Mouse (Mus musculus) neural tube, embryonic 11.5 days (tissue): ENCODE results near the gene Dnase1l2. TPM values are rescaled to one million over a fixed set of nuclear protein-coding genes. Genes with fewer than 3 reads are reported as not detected.

Experiments used
- ATAC-seq: fragments of 200-750 bp; cut with Nextera tagmentation; 2 replicates; pipeline ENCODE4 v1.8.0; 2017; ENCODE audit warnings: moderate number of reproducible peaks, mild to moderate bottlenecking, moderate TSS enrichment, moderate library complexity; ENCODE audit not compliant: insufficient read depth, low FRiP score, low TSS enrichment
- DNase-seq: peaks from one replicate; pipeline ENCODE4 v3.0.0-alpha.2; 2015; ENCODE audit warnings: low spot score
- H3K27ac ChIP-seq: fragments of 300-500 bp; sonication (generic); 2 replicates; pipeline ENCODE4 v1.5.1; 2014; ENCODE audit warnings: low read depth, mild to moderate bottlenecking, low read length
- H3K27me3 ChIP-seq: fragments of 300-500 bp; sonication (generic); 2 replicates; pipeline ENCODE4 v1.6.1; 2014; ENCODE audit warnings: mild to moderate bottlenecking, low read length, mixed read lengths; ENCODE audit not compliant: control insufficient read depth, insufficient read depth
- H3K36me3 ChIP-seq: fragments of 300-500 bp; sonication (generic); 2 replicates; pipeline ENCODE4 v1.6.1; 2014; ENCODE audit warnings: mild to moderate bottlenecking, low read length, moderate library complexity, mixed read lengths; ENCODE audit not compliant: control insufficient read depth, insufficient read depth
- H3K4me1 ChIP-seq: fragments of 300-500 bp; sonication (generic); 2 replicates; pipeline ENCODE4 v1.6.1; 2014; ENCODE audit warnings: low read length, mixed read lengths; ENCODE audit not compliant: control insufficient read depth, insufficient read depth
- H3K4me2 ChIP-seq: fragments of 300-500 bp; sonication (generic); 2 replicates; pipeline ENCODE4 v1.6.1; 2014; ENCODE audit warnings: low read depth, mild to moderate bottlenecking, moderate library complexity
- H3K4me3 ChIP-seq: fragments of 300-500 bp; sonication (generic); 2 replicates; pipeline ENCODE4 v1.5.1; 2014; ENCODE audit warnings: low read depth, low read length
- H3K9ac ChIP-seq: fragments of 300-500 bp; sonication (generic); 2 replicates; pipeline ENCODE4 v1.6.1; 2014; ENCODE audit warnings: mild to moderate bottlenecking, low read length
- H3K9me3 ChIP-seq: fragments of 300-500 bp; sonication (generic); 2 replicates; pipeline ENCODE4 v1.6.1; 2016; ENCODE audit warnings: low read length; ENCODE audit not compliant: control insufficient read depth
- WGBS: fragments of 180-500 bp; shearing (Covaris S2); extraction: QIAGEN DNeasy Blood & Tissue Kit; methylation state at CpG from one replicate; pipeline ENCODE4 v1.1.7; 2014; 5-methylcytosine and 5-hydroxymethylcytosine counted together
- polyA plus RNA-seq: library from polyadenylated mRNA; unstranded; fragments of >200 nt; fragmentation: Nextera tagmentation; extraction: Ambion mirVana; gene quantifications from 2 replicates; pipeline ENCODE4 v1.2.1, GENCODE M21; 2014

Gene Dnase1l2
- polyA plus RNA-seq, 1 experiment from 2014 or later: 2.1 TPM

DNA sequence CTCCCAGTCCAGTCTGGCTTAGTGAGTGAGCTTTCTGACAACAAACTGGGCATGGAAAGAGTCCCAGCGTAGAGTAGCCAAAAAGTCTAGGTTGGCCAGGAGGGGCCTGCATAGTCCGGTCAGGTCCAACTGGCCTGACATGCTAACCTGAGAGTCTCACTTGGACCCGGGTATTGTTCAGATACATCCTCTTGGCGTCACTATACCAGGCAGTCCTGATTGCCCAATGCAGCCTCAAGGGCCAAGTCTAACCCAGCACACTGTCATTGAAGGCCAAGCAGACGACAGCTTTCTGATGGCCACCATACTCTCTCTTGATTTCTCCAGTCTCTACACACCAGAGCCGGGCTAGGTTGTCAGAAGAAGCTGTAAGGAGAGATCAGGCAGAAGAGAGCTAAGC is 32.7 kb upstream of the Dnase1l2 start:
- Histone ChIP-seq H3K9me3 (no peaks in the 10 kb centered on the region), H3K9ac (no peak overlapping the region), H3K4me1 (peaks cover 20% of the 10 kb centered on the region), H3K27me3 (no peaks in the 10 kb centered on the region), H3K4me3 (no peak overlapping the region), H3K4me2 (no peak overlapping the region), H3K27ac (no peak overlapping the region), H3K36me3 (peaks cover 14% of the 10 kb centered on the region)
- ATAC-seq: no peak
- DNase-seq: no peak
- WGBS: 95% methylated on average over 6 of the region's 6 CpGs

DNA sequence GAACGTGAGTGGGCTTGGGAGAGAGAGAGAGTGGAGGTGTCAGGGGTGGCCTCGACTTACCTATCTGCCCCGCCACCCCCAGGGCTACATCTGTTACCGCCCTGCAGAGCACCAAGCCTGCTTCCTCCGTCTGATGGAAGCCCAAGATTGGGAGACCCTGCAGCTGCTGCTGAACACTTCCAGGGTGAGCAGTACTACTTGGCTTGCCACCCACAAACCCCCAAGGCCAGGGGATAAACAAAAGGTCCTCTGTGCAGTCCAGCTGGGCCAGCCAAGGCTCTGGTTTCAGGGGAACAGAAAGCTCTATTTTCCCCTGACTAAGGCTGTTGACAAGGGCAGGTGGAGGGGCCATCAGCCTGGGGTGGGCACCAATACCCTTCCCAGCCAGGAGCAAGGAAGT is 31.7 kb upstream of the Dnase1l2 start:
- no peak for ATAC-seq
- DNase-seq: no peak
- Histone ChIP-seq H3K9ac (no peak overlapping the region), H3K27me3 (no peaks in the 10 kb centered on the region), H3K27ac (no peak overlapping the region), H3K4me3 (no peak overlapping the region), H3K4me2 (no peak overlapping the region), H3K9me3 (no peaks in the 10 kb centered on the region), H3K4me1 (peaks cover 20% of the 10 kb centered on the region), H3K36me3 (peaks cover 14% of the 10 kb centered on the region)
- 89% methylated on average over 5 of the region's 5 CpGs for WGBS

DNA sequence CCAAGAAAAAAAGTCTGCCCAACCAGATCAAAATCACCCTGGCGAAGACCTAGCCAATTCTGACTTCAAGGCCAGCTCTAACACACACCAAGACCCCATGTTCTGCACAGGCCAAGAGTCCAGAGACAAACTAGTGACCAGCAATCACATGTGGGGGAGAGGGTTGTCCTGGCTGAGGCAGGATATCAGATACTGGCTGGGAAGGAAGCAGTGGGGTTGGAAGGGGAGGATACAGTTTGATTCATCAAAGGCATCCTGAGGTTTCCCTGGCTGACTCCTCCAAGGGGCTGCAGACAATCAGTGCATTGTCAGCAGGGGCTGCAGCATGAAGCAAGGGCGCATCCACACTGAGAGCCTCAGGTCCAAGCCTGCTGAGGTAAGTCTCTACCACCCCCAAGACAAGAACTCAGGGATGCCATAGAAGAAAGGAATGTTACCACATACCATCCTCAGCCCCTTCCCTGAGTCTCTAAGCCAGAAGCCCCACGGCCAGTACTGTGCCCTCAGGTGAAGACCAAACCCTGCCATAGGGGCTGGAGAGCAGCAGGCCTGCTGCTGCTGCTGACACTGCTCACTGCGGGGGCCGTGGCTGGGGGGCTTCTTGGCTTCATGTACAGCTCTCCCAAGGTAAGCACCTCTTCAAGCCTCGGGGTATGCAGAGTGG is 30.8 kb upstream of the Dnase1l2 start, which contains the start of gene Bricd5:
Gene Bricd5, plus strand, starts transcription at position 273 of the 664 bp plus-strand sequence.
- WGBS: 87% methylated on average over 6 of the region's 6 CpGs
- Histone ChIP-seq H3K36me3 (peaks cover 14% of the 10 kb centered on the region), H3K4me1 (peaks cover 20% of the 10 kb centered on the region), H3K27ac (no peak within 1 kb of the TSS), H3K9me3 (no peaks in the 10 kb centered on the region), H3K4me3 (0 out of 2 replicates have a peak within 1 kb of the TSS, but pooled peaks have one; percentile 8), H3K4me2 (0 out of 2 replicates have a peak within 1 kb of the TSS, but pooled peaks have one; percentile 4), H3K27me3 (no peaks in the 10 kb centered on the region), H3K9ac (no peak within 1 kb of the TSS)
- no peak for ATAC-seq
- DNase-seq: no peak

DNA sequence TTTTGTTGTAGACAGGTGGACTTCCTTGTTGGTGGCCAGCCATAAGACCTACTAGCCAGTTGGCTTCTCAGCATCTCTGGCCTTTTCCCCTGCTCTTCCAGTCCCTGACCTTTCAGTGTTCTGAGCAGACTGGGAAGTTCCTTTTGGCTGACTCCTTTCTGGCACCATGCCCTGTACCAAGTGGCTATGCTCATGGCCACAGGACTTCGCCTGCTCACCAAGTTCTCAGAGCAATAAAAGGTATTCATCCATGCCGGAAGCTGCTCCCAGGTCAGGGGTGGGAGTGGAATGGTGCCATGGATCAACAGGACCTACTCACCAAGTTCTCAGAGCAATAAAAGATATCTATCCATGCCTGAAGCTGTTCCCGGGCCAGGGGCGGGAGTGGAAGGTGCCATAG is 29.6 kb upstream of the Dnase1l2 start:
- peaks cover 16% of the 10 kb centered on the region for H3K4me1 ChIP-seq
- WGBS: 75% methylated on average over 4 of the region's 4 CpGs
- H3K9me3 ChIP-seq: no peaks in the 10 kb centered on the region
- 0 out of 2 replicates have a peak overlapping the region, but pooled peaks have one; percentile 78 for H3K4me3 ChIP-seq
- ATAC-seq (no peak), DNase-seq (no peak)
- no peaks in the 10 kb centered on the region for H3K27me3 ChIP-seq
- no peak overlapping the region for H3K9ac ChIP-seq
- H3K36me3 ChIP-seq: peaks cover 14% of the 10 kb centered on the region
- H3K4me2 ChIP-seq: peak overlapping the region; percentile 98; the same call in 1 of the 2 replicates
- no peak overlapping the region for H3K27ac ChIP-seq

DNA sequence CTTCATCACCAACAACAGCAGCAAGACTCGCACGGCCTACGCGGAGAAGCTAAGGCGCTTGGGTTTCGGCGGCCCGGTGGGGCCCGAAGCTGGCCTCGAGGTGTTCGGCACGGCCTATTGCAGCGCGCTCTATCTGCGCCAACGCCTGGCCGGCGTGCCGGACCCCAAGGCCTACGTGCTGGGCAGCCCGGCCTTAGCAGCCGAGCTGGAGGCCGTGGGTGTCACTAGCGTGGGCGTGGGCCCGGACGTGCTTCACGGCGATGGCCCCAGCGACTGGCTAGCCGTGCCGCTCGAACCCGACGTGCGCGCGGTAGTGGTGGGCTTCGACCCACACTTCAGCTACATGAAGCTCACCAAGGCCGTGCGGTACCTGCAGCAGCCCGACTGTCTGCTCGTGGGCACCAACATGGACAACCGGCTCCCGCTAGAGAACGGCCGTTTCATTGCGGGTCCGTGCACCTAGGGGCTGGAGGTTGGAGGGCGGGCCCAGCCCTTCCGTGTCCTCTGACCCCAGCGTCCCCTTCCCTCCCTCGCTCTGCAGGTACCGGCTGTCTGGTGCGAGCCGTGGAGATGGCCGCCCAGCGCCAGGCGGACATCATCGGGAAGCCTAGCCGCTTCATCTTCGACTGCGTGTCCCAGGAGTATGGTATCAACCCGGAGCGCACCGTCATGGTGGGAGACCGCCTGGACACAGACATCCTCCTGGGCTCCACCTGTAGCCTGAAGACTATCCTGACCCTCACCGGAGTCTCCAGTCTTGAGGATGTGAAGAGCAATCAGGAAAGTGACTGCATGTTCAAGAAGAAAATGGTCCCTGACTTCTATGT is 28.0 kb upstream of the Dnase1l2 start:
- Histone ChIP-seq H3K4me2 (peak overlapping the region; percentile 98), H3K9ac (peak overlapping the region; percentile 85), H3K4me1 (peaks cover 16% of the 10 kb centered on the region), H3K36me3 (peaks cover 7% of the 10 kb centered on the region), H3K27me3 (no peaks in the 10 kb centered on the region), H3K9me3 (no peaks in the 10 kb centered on the region), H3K27ac (peak overlapping the region; percentile 47), H3K4me3 (peak overlapping the region; percentile 78)
- ATAC-seq (no peak), DNase-seq (no peak)
- WGBS: under 1% methylated on average over 68 of the region's 68 CpGs

DNA sequence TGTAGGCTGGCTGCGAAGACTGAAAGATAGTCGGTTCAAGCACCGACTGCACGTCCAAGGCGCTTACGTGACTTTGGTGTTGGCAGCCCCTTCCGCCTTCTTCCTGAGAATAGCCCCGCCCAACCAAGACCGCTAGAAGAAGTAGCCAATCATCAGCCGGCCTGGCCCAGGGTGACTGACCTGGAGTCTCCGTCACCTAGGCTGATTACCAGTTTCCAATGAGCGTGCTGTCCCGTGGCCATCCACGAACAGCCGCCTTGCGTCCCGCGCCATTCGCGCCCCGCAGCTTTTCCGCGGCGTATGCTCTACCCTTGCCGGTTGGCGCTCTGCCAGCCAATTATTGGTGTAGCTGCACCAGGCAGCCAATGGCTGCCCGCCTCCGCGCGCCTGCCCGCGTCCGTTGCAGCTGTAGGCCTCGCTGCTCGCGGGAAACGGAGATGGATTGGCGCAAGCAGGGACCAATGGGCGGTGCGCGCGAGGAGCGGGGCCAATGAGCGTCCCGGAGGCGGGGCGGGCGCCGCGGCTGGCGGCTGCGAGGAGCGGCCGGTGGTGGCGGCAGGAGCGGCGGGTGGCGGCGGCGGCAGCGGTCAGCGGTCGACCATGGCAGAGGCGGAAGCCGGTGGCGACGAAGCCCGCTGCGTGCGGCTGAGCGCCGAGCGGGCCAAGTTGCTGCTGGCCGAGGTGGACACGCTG is 27.2 kb upstream of the Dnase1l2 start, which contains the start of the genes E4f1 and Pgp:
Gene E4f1, minus strand, starts transcription at position 404 of the 693 bp plus-strand sequence.
Gene Pgp, plus strand, starts transcription at position 483 of the 693 bp plus-strand sequence.
- Histone ChIP-seq H3K27ac (peak within 1 kb of the TSS; percentile 61), H3K4me2 (peak within 1 kb of the TSS; percentile 98), H3K9me3 (no peaks in the 10 kb centered on the region), H3K36me3 (peaks cover 4% of the 10 kb centered on the region; the same call in 1 of the 2 replicates), H3K9ac (peak within 1 kb of the TSS; percentile 85), H3K4me1 (peaks cover 16% of the 10 kb centered on the region), H3K4me3 (peak within 1 kb of the TSS; percentile 78), H3K27me3 (no peaks in the 10 kb centered on the region)
- under 1% methylated on average over 71 of the region's 75 CpGs for WGBS
- peak; percentile 97 for ATAC-seq
- peak; percentile 99 for DNase-seq

DNA sequence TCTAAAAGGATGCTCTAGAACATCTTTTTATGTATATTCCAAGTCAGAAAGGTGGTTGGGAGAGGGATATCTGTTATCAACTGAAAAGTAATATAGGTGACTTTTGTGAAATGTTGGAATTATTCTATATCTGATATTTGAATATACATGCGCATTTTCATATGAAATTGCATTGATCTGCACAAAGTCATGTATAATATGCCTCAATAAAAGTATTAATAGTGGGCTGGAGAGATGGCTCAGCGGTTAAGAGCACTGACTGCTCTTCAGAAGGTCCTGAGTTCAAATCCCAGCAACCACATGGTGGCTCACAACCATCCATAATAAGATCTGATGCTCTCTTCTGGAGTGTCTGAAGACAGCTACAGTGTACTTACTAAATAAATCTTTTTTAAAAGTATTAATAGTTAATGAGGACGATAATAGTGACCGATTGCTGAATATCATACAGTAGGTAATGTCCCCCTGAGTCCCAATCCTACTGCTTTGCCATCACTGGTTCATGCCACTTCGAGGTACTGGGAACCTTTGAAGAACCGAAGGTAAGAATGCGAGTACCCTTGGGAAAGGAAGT is 26.5 kb upstream of the Dnase1l2 start:
- DNase-seq (no peak), ATAC-seq (no peak; the same call in 1 of the 2 replicates)
- Histone ChIP-seq H3K4me3 (peak overlapping the region; percentile 78), H3K36me3 (peaks cover 2% of the 10 kb centered on the region; the same call in 1 of the 2 replicates), H3K27ac (peak overlapping the region; percentile 61), H3K4me1 (peaks cover 16% of the 10 kb centered on the region), H3K27me3 (no peaks in the 10 kb centered on the region), H3K4me2 (peak overlapping the region; percentile 98), H3K9ac (peak overlapping the region; percentile 85), H3K9me3 (no peaks in the 10 kb centered on the region)
- WGBS: 17% methylated on average over 7 of the region's 7 CpGs

DNA sequence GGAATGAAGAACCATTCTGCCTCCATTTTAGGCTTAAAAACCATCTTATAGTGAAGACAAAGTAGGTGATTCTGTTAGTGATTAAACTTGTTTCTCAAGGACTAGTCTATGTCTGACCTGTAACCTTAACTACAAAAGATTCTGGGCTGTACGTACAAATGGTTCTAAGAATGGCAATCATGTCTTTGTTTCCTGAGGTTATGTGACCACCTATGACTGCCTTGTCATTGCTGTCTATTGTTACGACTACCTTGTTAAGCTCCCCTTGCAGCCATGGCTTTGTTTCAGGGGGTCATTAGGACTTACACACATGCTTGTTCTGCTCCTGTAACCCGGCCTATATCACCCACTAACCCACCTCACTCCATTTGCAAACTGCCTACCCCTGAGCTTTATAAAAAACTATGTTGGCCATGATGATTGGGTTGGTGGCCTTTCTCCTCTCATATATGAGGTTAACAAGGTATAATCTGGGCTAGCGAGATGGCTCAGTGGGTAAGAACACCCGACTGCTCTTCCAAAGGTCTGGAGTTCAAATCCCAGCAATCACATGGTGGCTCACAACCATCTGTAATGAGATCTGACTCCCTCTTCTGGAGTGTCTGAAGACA is 25.8 kb upstream of the Dnase1l2 start:
- Histone ChIP-seq H3K4me3 (no peak overlapping the region), H3K9me3 (no peaks in the 10 kb centered on the region), H3K4me2 (no peak overlapping the region), H3K27me3 (no peaks in the 10 kb centered on the region), H3K27ac (no peak overlapping the region), H3K4me1 (peaks cover 16% of the 10 kb centered on the region), H3K9ac (no peak overlapping the region), H3K36me3 (no peaks in the 10 kb centered on the region)
- 84% methylated on average over 5 of the region's 5 CpGs for WGBS
- no peak for ATAC-seq
- DNase-seq: no peak
